Mouse (Mus musculus) lung, adult 2 months (tissue): Measurements from ENCODE around the gene Rad54l2.

Source experiments
- CTCF ChIP-seq: fragments of 200-500 bp; IDR thresholded peaks from 2 replicates; pipeline ENCODE4 v1.5.1; 2011; ENCODE audit warnings: mild to moderate bottlenecking, low read length, control low read depth; ENCODE audit not compliant: insufficient read depth
- POLR2A ChIP-seq: fragments of 200-500 bp; IDR thresholded peaks from 2 replicates; pipeline ENCODE4 v1.6.1; 2011; ENCODE audit warnings: low read depth, mild to moderate bottlenecking, control low read depth, low read length, borderline replicate concordance; ENCODE audit errors: extremely low read depth

GRCm38 (mm10) chr9:106712470-106712869 is 76.5 kb downstream of the Rad54l2 start:
- TF ChIP-seq POLR2A = no peak
- no peak for TF ChIP-seq CTCF
